Mouse (Mus musculus) G1E (cell line): ENCODE measurements around the gene Prkcb. TPM values are rescaled to one million over a fixed set of nuclear protein-coding genes. Genes with fewer than 3 reads are reported as not detected.

Experiments used
- ATAC-seq: 2 replicates; pipeline ENCODE4 v1.8.0; 2016; ENCODE audit warnings: mild to moderate bottlenecking; ENCODE audit not compliant: insufficient number of reproducible peaks, poor library complexity, low FRiP score, severe bottlenecking; ENCODE audit errors: extremely low read depth
- DNase-seq: peaks from one replicate; pipeline ENCODE4 v3.0.0; 2012; ENCODE audit warnings: low spot score
- H3K27me3 ChIP-seq: 2 replicates; pipeline ENCODE4 v1.6.1; 2012; ENCODE audit warnings: mild to moderate bottlenecking, low read length, inconsistent platforms; ENCODE audit not compliant: insufficient read depth
- H3K36me3 ChIP-seq: replicated peaks from 2 replicates; pipeline ENCODE3; 2012; ENCODE audit warnings: mild to moderate bottlenecking, inconsistent platforms
- H3K4me1 ChIP-seq: 2 replicates; pipeline ENCODE4 v1.6.1; 2012; ENCODE audit warnings: low read depth, low read length, inconsistent platforms, mixed read lengths; ENCODE audit not compliant: insufficient read depth
- H3K4me3 ChIP-seq: 2 replicates; pipeline ENCODE4 v1.5.1; 2012; ENCODE audit warnings: low read depth, mild to moderate bottlenecking, inconsistent platforms, low read length, moderate library complexity, mixed read lengths
- H3K9me3 ChIP-seq: replicated peaks from 2 replicates; pipeline ENCODE4 v1.6.1; 2012; ENCODE audit warnings: inconsistent platforms
- CTCF ChIP-seq: IDR thresholded peaks from 2 replicates; pipeline ENCODE4 v1.5.1; 2012; ENCODE audit warnings: low read depth, low read length, inconsistent platforms, mixed read lengths
- GATA1 ChIP-seq: IDR thresholded peaks from 2 replicates; pipeline ENCODE4 v1.6.1; 2012; ENCODE audit warnings: borderline replicate concordance, low read length, inconsistent platforms, mixed read lengths
- GATA2 ChIP-seq: IDR thresholded peaks from 2 replicates; pipeline ENCODE4 v1.6.1; 2012; ENCODE audit warnings: low read depth, low read length, inconsistent platforms, borderline replicate concordance
- POLR2AphosphoS5 ChIP-seq: IDR thresholded peaks from 2 replicates; pipeline ENCODE4 v1.6.1; 2012; ENCODE audit warnings: low read depth, low read length, inconsistent platforms; ENCODE audit not compliant: insufficient replicate concordance
- TAL1 ChIP-seq: conservative IDR thresholded peaks from 2 replicates; pipeline ENCODE4 v1.6.1; 2012; ENCODE audit warnings: low read depth, low read length, inconsistent platforms, mixed read lengths
- polyA plus RNA-seq: library from polyadenylated mRNA; stranded (reverse); fragments of >175 nt; gene quantifications from 2 replicates; pipeline ENCODE4 v1.2.3, GENCODE M21; 2012
- total RNA-seq, 2 experiments: library from RNA; stranded (forward) in 1 of 2; stranded (reverse) in 1 of 2; fragments of 200-1000 nt in 1 of 2; fragments of >200 nt in 1 of 2; fragmentation: Nextera tagmentation in 1 of 2; gene quantifications; 2 replicates each; pipeline ENCODE4 v1.2.3; 2014 to 2017

Prkcb gene
- total and polyA plus RNA-seq, 3 experiments, result 0.55 TPM; not detected in 2

- DNase-seq, result no peak
- no peaks in the 10 kb centered on the region for H3K4me1 ChIP-seq
Observed at GRCm38 (mm10) chr7:122307241-122307640, 18.7 kb downstream of the Prkcb start.

GRCm38 (mm10) chr7:122308661-122309060 is 20.1 kb downstream of the Prkcb start:
- DNase-seq (no peak), ATAC-seq (no peak)
- H3K36me3 ChIP-seq, result no peaks in the 10 kb centered on the region
- H3K4me1 ChIP-seq, result no peaks in the 10 kb centered on the region
- no peak overlapping the region for H3K4me3 ChIP-seq
- H3K27me3 ChIP-seq, result no peaks in the 10 kb centered on the region
- TF ChIP-seq POLR2AphosphoS5 (no peak), GATA1 (no peak), TAL1 (no peak), GATA2 (no peak), CTCF (no peak)
- peaks cover 52% of the 10 kb centered on the region for H3K9me3 ChIP-seq

More at GRCm38 (mm10) chr7:122307241-122307640, 18.7 kb downstream of the Prkcb start:
- H3K27me3 ChIP-seq, result no peaks in the 10 kb centered on the region
- H3K36me3 ChIP-seq, result no peaks in the 10 kb centered on the region
- peaks cover 48% of the 10 kb centered on the region for H3K9me3 ChIP-seq
- TF ChIP-seq TAL1 (no peak), POLR2AphosphoS5 (no peak), GATA1 (no peak), CTCF (no peak), GATA2 (no peak)
- H3K4me3 ChIP-seq, result no peak overlapping the region
- no peak for ATAC-seq

- H3K4me3 ChIP-seq, result no peak overlapping the region
- no peak for DNase-seq
- ATAC-seq, result no peak; the same call in 1 of the 2 replicates
- H3K9me3 ChIP-seq, result peaks cover 45% of the 10 kb centered on the region
- no peaks in the 10 kb centered on the region for H3K36me3 ChIP-seq
- TF ChIP-seq TAL1, result no peak
- TF ChIP-seq GATA1, result no peak
- TF ChIP-seq POLR2AphosphoS5, result no peak
- TF ChIP-seq CTCF, result no peak
- TF ChIP-seq GATA2, result no peak
- H3K27me3 ChIP-seq, result no peaks in the 10 kb centered on the region
- no peaks in the 10 kb centered on the region for H3K4me1 ChIP-seq
Observed at GRCm38 (mm10) chr7:122309909-122310725, 21.6 kb downstream of the Prkcb start.

GRCm38 (mm10) chr7:122310726-122311018 is 22.1 kb downstream of the Prkcb start:
- no peaks in the 10 kb centered on the region for H3K4me1 ChIP-seq
- H3K4me3 ChIP-seq, result no peak overlapping the region
- DNase-seq (no peak), ATAC-seq (no peak)
- TF ChIP-seq GATA1 (no peak), GATA2 (no peak), TAL1 (no peak), CTCF (no peak), POLR2AphosphoS5 (no peak)
- H3K9me3 ChIP-seq, result peaks cover 46% of the 10 kb centered on the region
- no peaks in the 10 kb centered on the region for H3K36me3 ChIP-seq
- H3K27me3 ChIP-seq, result no peaks in the 10 kb centered on the region

- no peaks in the 10 kb centered on the region for H3K36me3 ChIP-seq
- no peaks in the 10 kb centered on the region for H3K4me1 ChIP-seq
- no peak overlapping the region for H3K4me3 ChIP-seq
- ATAC-seq, result no peak
- TF ChIP-seq POLR2AphosphoS5, result no peak
- no peak for TF ChIP-seq GATA1
- no peak for TF ChIP-seq CTCF
- TF ChIP-seq TAL1, result no peak
- TF ChIP-seq GATA2, result no peak
- H3K9me3 ChIP-seq, result peaks cover 45% of the 10 kb centered on the region
- no peaks in the 10 kb centered on the region for H3K27me3 ChIP-seq
- DNase-seq, result no peak
Observed at GRCm38 (mm10) chr7:122313690-122314477, 25.3 kb downstream of the Prkcb start.

- DNase-seq (no peak), ATAC-seq (no peak)
- Histone ChIP-seq H3K4me3 (no peak overlapping the region), H3K4me1 (no peaks in the 10 kb centered on the region), H3K9me3 (peaks cover 51% of the 10 kb centered on the region), H3K27me3 (no peaks in the 10 kb centered on the region), H3K36me3 (no peaks in the 10 kb centered on the region)
- no peak for TF ChIP-seq POLR2AphosphoS5
- TF ChIP-seq TAL1, result no peak
- no peak for TF ChIP-seq GATA1
- no peak for TF ChIP-seq CTCF
- TF ChIP-seq GATA2, result no peak
Observed at GRCm38 (mm10) chr7:122315720-122316331, 27.3 kb downstream of the Prkcb start.
